Mouse (Mus musculus): ENCODE results near the gene Stx8. TPM values are rescaled to one million over a fixed set of nuclear protein-coding genes. Genes with fewer than 3 reads are reported as not detected.

Gene Stx8
- total RNA-seq (2023), result 10 to 100 TPM; 17.2 to 18.6 TPM

DNA sequence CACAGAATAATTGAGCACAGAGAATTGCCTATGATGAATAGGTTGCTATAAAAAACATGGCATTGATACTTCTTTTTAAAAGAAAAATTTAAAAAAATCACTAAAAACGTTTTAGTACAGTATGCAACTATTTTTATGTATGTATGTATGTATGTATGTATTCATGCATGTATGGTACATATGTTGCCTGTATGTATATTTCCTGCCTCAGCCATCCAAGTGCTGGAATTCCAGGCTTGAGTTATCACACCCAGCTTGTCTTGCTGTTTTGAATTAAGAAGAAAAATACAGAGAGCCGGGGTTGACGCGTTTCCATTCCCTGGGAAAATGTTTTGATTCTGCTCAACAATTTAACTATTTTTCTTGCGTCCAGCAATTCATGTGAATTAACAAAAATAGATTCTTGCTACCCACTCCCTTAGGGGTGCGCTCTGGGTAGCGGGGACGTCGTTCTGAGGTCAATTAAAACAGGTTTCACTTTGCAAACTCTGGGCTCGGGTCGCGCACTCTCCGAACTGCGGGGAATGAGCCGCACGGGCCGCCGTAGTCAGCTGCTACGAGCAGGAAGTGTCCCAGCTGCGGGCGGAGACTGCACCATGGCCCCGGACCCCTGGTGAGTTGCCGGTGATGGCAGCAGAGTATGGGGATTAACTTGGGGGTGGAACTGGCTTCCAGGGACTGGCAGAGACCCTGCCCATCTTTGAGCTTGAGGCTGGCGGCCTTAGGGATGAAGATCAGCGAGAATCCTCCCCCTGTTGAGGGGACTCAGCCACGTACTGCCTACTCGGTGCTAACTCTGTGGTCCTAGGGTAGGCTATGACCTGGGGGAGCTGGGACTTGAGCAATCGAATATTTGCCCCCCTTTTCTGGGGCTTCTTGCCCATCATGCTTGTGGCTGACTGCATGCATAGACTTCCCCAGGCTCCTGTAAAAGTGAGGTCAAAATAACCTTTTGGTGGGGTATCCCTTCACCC lies at the start of gene Stx8:
Gene Stx8, plus strand, starts transcription at position 289 of the 974 bp plus-strand sequence.

GRCm38 (mm10) chr11:67921827-67922754 lies 43.9 kb upstream of the Stx8 start, which contains the start of gene Usp43:
TSS of gene Usp43 (minus strand) at chr11:67922153.

DNA sequence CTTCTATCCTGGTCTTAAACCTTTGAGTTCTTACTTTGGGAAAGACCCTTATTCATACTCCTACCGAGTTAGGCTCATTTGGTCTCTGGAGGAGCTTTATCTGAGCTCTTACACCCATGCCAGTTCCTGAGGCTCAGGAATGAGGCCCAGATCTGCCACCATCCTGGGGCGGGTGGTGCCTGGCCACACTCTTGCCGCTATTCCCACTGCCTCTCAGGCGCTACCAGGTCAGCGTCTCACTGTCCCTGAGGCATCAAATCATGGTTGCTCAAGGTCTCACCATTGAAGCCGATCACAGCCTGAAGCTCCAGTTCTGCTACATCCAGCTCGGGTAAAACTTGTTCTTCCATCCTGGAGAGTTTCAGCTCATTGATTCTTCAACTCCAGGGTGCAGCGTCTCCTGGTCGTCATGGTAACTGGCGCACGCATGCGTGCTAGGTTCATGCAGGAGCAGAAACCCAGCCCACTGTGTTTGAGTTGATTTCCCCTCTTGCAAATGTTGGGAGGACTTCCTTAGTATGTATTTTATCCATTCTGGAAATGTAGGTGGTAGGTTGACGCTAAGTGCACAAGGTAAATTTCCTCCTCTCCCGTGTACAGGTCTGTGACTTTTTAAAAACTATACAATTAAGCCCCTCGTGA lies 630 bp upstream of the Stx8 start, which contains the start of gene Cfap52:
Gene Cfap52, minus strand, starts transcription at position 410 of the 642 bp plus-strand sequence.

Other genes starting within 250 kb of the Stx8 start
- gene Glp2r, start 195.0 kb upstream of the Stx8 start, total RNA-seq (2023), result not detected
- not detected for gene Gsg1l2, start 191.6 kb upstream of the Stx8 start, total RNA-seq (2023)
- gene Dhrs7c, start 168.0 kb upstream of the Stx8 start, total RNA-seq (2023), result not detected
- not detected for gene Usp43, start 44.0 kb upstream of the Stx8 start, total RNA-seq (2023)
- not detected for gene Cfap52, start 542 bp upstream of the Stx8 start, total RNA-seq (2023)

All from neutrophil, adult 83 days (primary cell).